Mouse (Mus musculus) central nervous system, embryonic 11.5 days (tissue): ENCODE measurements around the gene Wipf2. TPM values are rescaled to one million over a fixed set of nuclear protein-coding genes. Genes with fewer than 3 reads are reported as not detected.

Experiments used
- polyA plus RNA-seq: library from polyadenylated mRNA; depleted of rRNA; stranded (reverse); fragments of >200 nt; gene quantifications from 2 replicates; pipeline ENCODE4 v1.2.3, GENCODE M21; 2012; rRNA removed

The Wipf2 gene
- 10.0 and 11.9 TPM in 2 replicates for polyA plus RNA-seq

DNA sequence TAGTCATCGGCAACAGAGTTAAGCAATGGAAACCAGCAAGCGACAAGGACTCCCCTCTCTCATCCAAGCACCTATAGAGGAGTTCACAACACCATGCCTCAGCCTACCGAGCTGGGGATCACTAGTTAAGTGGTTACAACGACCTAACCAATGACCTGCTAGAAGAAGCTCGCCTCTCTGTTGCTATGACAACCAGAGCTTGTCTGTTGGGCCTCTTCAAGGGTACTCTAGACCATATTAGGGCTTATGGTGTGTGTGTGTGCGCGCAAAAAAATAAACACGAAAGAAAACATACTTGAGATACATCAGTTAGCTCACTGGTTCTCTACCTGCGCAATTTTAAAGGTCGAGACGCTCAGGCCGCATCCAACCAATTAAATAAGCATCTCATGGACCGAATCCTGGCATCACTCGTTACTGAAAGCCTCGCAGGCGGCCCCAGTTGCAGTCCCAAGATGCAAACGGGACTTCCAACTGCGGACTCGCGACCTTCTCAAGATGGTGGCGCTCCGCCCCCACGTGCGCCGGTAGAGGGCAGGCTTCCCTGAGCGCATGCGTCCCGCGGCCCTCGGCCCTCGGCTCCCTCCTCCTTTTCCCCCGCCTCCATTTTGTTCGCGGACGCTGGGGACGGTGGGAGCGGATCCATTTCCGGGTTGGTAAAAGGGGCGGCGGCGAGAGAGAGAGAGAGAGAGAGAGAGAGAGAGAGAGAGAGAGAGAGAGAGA is at the start of gene Wipf2:
Wipf2 (plus strand) TSS at position 611 of the 723 bp plus-strand sequence.

GRCm38 (mm10) chr11:98836651-98837141 is 26.7 kb upstream of the Wipf2 start, which contains the start of gene Rapgefl1:
TSS of gene Rapgefl1 (plus strand) at chr11:98836785.

GRCm38 (mm10) chr11:98907437-98908173 is 44.2 kb downstream of the Wipf2 start, which contains the start of gene Cdc6:
TSS of gene Cdc6 (plus strand) at chr11:98907801.

GRCm38 (mm10) chr11:98927438-98928076 is 64.1 kb downstream of the Wipf2 start, which contains the start of gene Rara:
TSS of gene Rara (plus strand) at chr11:98927818.

Other genes with a start within 250 kb of the Wipf2 start
- 0.62 and 2.6 TPM in 2 replicates for gene Gm12355, start 238.0 kb upstream of the Wipf2 start, polyA plus RNA-seq
- gene Gsdma3, start 237.3 kb upstream of the Wipf2 start, polyA plus RNA-seq = not detected in 2 replicates
- gene Gsdma2, start 216.9 kb upstream of the Wipf2 start, polyA plus RNA-seq = 0.11 TPM in 1 of 2 replicates, not detected in the other
- gene Gsdma, start 199.3 kb upstream of the Wipf2 start, polyA plus RNA-seq = 0.02 TPM in 1 of 2 replicates, not detected in the other
- 165 and 173 TPM in 2 replicates for gene Psmd3, start 181.1 kb upstream of the Wipf2 start, polyA plus RNA-seq
- gene Csf3, start 162.4 kb upstream of the Wipf2 start, polyA plus RNA-seq = not detected in 2 replicates
- 71.0 and 91.8 TPM in 2 replicates for gene Med24, start 134.2 kb upstream of the Wipf2 start, polyA plus RNA-seq
- gene Thra, start 123.0 kb upstream of the Wipf2 start, polyA plus RNA-seq = 104 and 116 TPM in 2 replicates
- gene Nr1d1, start 88.3 kb upstream of the Wipf2 start, polyA plus RNA-seq = 0.91 and 1.3 TPM in 2 replicates
- 104 and 142 TPM in 2 replicates for gene Msl1, start 68.1 kb upstream of the Wipf2 start, polyA plus RNA-seq
- 60.4 and 105 TPM in 2 replicates for gene Casc3, start 58.7 kb upstream of the Wipf2 start, polyA plus RNA-seq
- 6.0 and 9.7 TPM in 2 replicates for gene Rapgefl1, start 26.9 kb upstream of the Wipf2 start, polyA plus RNA-seq
- 24.9 and 35.6 TPM in 2 replicates for gene Cdc6, start 44.2 kb downstream of the Wipf2 start, polyA plus RNA-seq
- gene Rara, start 64.2 kb downstream of the Wipf2 start, polyA plus RNA-seq = 13.0 and 30.0 TPM in 2 replicates
- 0.41 and 0.52 TPM in 2 replicates for gene Gjd3, start 119.4 kb downstream of the Wipf2 start, polyA plus RNA-seq
- 315 and 457 TPM in 2 replicates for gene Top2a, start 160.6 kb downstream of the Wipf2 start, polyA plus RNA-seq
- 298 and 390 TPM in 2 replicates for gene Igfbp4, start 177.6 kb downstream of the Wipf2 start, polyA plus RNA-seq
- gene Tns4, start 225.7 kb downstream of the Wipf2 start, polyA plus RNA-seq = 0.41 and 0.91 TPM in 2 replicates